Mouse (Mus musculus) midbrain, embryonic 14.5 days (tissue): ENCODE measurements around the gene Qrich2. TPM values are rescaled to one million over a fixed set of nuclear protein-coding genes. Genes with fewer than 3 reads are reported as not detected.
"Not testable (repeated sequence)": the region's sequence is repeated elsewhere in the genome, so short reads cannot be mapped to it uniquely, and the experiment has no call there.

Experiments
- ATAC-seq: fragments of 200-750 bp; cut with Nextera tagmentation; 2 replicates; pipeline ENCODE4 v1.8.0; 2017; ENCODE audit warnings: moderate number of reproducible peaks, moderate library complexity; ENCODE audit not compliant: low FRiP score, low TSS enrichment
- DNase-seq: peaks from one replicate; pipeline ENCODE4 v3.0.0-alpha.2; 2015
- H3K27ac ChIP-seq: fragments of 300-500 bp; sonication (generic); replicated peaks from 2 replicates; pipeline ENCODE4 v1.5.1; 2014; ENCODE audit warnings: mild to moderate bottlenecking, low read depth, low read length, moderate library complexity
- H3K27me3 ChIP-seq: fragments of 300-500 bp; sonication (generic); 2 replicates; pipeline ENCODE4 v1.6.1; 2014; ENCODE audit warnings: low read length, control low read depth, mixed read lengths; ENCODE audit not compliant: control insufficient read depth, insufficient read depth
- H3K36me3 ChIP-seq: fragments of 300-500 bp; sonication (generic); 2 replicates; pipeline ENCODE4 v1.6.1; 2014; ENCODE audit warnings: low read length, control low read depth; ENCODE audit not compliant: control insufficient read depth, insufficient read depth
- H3K4me1 ChIP-seq: fragments of 300-500 bp; sonication (generic); 2 replicates; pipeline ENCODE4 v1.6.1; 2014; ENCODE audit warnings: mild to moderate bottlenecking, antibody characterized with exemption, low read length, control low read depth; ENCODE audit not compliant: control insufficient read depth, insufficient read depth
- H3K4me2 ChIP-seq: fragments of 300-500 bp; sonication (generic); 2 replicates; pipeline ENCODE4 v1.6.1; 2014; ENCODE audit warnings: mild to moderate bottlenecking, low read length, moderate library complexity
- H3K4me3 ChIP-seq: fragments of 300-500 bp; sonication (generic); replicated peaks from 2 replicates; pipeline ENCODE4 v1.5.1; 2014; ENCODE audit warnings: low read depth, low read length
- H3K9ac ChIP-seq: fragments of 300-500 bp; sonication (generic); replicated peaks from 2 replicates; pipeline ENCODE4 v1.6.1; 2014; ENCODE audit warnings: mild to moderate bottlenecking, low read length, moderate library complexity
- H3K9me3 ChIP-seq: fragments of 300-500 bp; sonication (generic); 2 replicates; pipeline ENCODE4 v1.6.1; 2016; ENCODE audit warnings: low read length, control low read depth, mixed read lengths; ENCODE audit not compliant: control insufficient read depth
- WGBS: fragments of 180-500 bp; shearing (Covaris S2); extraction: QIAGEN DNeasy Blood & Tissue Kit; methylation state at CpG from one replicate; pipeline ENCODE4 v1.1.7; 2014; 5-methylcytosine and 5-hydroxymethylcytosine counted together
- polyA plus RNA-seq: library from polyadenylated mRNA; unstranded; fragments of >200 nt; fragmentation: Nextera tagmentation; extraction: Ambion mirVana; gene quantifications from 2 replicates; pipeline ENCODE4 v1.2.1, GENCODE M21; 2014

Gene Qrich2
- polyA plus RNA-seq, 1 experiment from 2014 or later: not detected

DNA sequence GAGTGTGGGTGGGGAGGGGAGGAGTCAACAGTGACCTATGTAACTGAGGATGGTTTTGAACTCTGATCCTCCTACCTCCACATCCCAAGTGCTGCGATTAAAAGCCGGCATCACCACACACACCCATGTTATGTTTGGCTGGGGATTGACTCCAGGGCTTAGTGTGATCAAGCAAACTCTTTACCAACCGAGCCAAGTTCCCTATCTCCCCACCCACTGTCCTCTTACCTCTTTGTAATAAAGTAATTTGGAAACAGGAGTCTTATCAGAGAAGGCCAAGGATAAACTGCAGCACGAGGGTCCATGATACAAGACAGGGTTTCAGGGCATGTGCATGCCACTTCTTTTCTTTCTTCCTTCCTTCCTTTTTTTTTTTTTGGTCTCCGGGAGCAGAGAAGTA lies 27.1 kb upstream of the Qrich2 start:
- Histone ChIP-seq H3K36me3 (no peaks in the 10 kb centered on the region), H3K4me3 (no peak overlapping the region), H3K4me1 (peaks cover 18% of the 10 kb centered on the region), H3K4me2 (no peak overlapping the region), H3K9ac (no peak overlapping the region), H3K27ac (no peak overlapping the region), H3K9me3 (no peaks in the 10 kb centered on the region), H3K27me3 (no peaks in the 10 kb centered on the region)
- WGBS: 92% methylated on average over 5 of the region's 5 CpGs
- no peak for DNase-seq
- ATAC-seq: no peak

DNA sequence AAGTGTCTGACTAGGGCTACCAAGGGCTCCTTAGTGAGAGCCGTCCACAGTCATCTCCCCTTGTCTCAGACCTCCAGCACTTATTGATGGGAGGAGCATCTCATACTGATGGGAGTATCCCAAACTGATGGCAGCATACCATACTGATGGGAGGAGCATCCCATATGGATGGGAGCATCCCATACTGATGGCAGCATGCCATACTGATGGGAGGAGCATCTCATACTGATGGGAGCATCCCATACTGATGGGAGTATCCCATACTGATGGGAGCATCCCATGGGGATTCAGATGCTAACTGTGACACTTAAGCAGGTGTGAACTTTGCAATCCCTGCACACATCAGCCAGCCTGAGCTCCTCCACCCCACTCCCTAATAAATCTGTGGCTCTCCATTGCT lies 26.5 kb upstream of the Qrich2 start:
- not testable (repeated sequence) for ATAC-seq, H3K9ac ChIP-seq, H3K27ac ChIP-seq, H3K9me3 ChIP-seq, DNase-seq, H3K27me3 ChIP-seq, H3K36me3 ChIP-seq, H3K4me3 ChIP-seq, H3K4me2 ChIP-seq
- H3K4me1 ChIP-seq: peaks cover 18% of the 10 kb centered on the region
- 83% methylated on average over 1 of the region's 1 CpGs for WGBS

DNA sequence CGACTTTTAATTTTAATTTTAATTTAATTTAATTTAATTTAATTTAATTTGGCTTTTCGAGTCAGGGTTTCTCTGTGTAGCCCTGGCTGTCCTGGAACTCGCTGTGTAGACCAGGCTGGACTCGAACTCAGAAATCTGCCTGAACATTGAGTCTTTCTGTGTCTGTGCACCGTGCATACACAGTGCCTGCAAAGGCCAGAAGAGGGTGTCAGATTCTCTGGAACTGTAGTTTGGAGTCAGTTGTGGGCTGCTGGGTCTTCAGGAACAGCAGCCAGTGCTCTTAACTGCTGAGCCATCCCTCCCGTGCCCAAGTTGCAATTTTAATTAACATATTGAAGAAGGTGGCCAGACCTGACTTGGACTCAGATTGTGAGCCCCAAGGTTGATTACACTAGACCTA lies 25.3 kb upstream of the Qrich2 start:
- Histone ChIP-seq H3K9me3 (no peaks in the 10 kb centered on the region), H3K9ac (no peak overlapping the region), H3K27ac (no peak overlapping the region), H3K36me3 (peaks cover 13% of the 10 kb centered on the region), H3K27me3 (no peaks in the 10 kb centered on the region), H3K4me2 (no peak overlapping the region; the same call in 1 of the 2 replicates), H3K4me1 (peaks cover 18% of the 10 kb centered on the region), H3K4me3 (no peak overlapping the region)
- DNase-seq (no peak), ATAC-seq (no peak)
- WGBS: 73% methylated on average over 6 of the region's 6 CpGs

DNA sequence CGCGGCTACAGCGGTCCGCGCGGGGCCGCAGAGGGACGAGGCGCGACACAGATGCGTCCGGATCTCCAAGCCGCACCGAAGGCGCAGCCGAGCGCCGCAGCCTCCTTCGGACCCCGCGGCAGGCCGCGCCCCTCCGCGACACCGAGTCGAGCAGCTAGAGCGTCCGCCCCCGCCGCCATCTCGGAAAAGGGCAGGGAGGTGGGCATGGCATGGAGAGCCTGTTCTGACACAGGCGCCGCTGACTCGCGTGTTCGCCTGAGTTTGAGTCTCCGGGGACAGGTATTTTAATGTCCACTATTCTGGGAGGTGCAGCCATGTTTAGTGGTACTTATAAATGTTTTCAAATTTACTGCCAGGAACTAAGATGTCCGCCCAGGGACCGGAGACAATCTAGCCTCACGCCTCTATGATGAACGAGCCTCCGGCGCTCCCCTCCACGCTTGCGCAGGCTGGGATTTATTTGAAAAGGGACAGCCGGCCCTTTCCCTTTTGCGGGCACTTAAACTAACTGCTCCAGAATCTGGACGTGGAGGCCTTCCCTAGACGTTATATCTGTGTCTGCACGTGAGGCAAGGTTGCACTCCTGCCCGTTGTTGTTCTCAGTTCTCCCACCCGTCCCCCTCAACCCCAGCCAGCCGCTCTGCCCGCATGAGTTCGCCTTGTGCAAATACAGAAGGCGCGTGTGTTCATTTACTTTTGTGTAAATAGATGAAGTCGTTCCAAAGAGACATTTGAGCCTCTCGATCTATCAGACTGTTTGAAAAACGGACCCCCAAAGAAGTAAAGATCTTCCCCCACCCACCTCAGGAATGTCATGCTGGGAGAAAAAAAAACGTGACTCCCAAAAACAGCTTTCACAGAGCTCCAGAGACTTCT lies 24.4 kb upstream of the Qrich2 start:
- Histone ChIP-seq H3K27ac (peak overlapping the region; percentile 91), H3K27me3 (no peaks in the 10 kb centered on the region), H3K4me1 (peaks cover 18% of the 10 kb centered on the region), H3K9ac (peak overlapping the region; percentile 94), H3K4me2 (peak overlapping the region; percentile 81), H3K9me3 (no peaks in the 10 kb centered on the region), H3K36me3 (peaks cover 22% of the 10 kb centered on the region), H3K4me3 (peak overlapping the region; percentile 97)
- ATAC-seq (peak; percentile 90), DNase-seq (peak; percentile 95)
- under 1% methylated on average over 62 of the region's 62 CpGs for WGBS

DNA sequence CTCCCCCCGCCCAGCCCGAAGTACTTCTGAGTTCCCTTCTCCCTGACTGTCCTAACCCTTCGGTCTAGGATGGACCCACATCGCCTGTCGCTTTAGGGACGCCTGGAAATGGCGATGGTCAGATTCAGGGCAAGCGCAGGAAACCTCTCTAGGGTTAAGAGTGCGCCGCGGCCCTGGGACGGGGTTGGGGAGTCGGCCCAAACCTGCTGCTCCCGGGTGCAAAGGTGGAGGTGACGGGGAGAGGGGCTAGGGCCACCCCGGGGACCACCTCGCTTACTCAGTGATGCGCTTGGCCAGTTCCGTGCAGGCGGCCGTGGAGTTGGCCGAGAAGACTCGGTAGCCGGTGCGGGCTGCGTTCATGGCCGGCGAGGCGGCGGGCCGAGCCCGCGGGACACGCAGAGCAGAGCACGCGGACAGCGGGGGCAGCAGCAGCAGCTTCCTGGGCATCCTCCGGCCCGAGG lies 23.8 kb upstream of the Qrich2 start:
- H3K4me2 ChIP-seq: peak overlapping the region; percentile 81
- no peaks in the 10 kb centered on the region for H3K9me3 ChIP-seq
- peak overlapping the region; percentile 91 for H3K27ac ChIP-seq
- WGBS: under 1% methylated on average over 39 of the region's 39 CpGs
- peaks cover 16% of the 10 kb centered on the region for H3K4me1 ChIP-seq
- peak; percentile 62 for ATAC-seq
- H3K36me3 ChIP-seq: peaks cover 28% of the 10 kb centered on the region
- no peak for DNase-seq
- H3K4me3 ChIP-seq: peak overlapping the region; percentile 97
- peak overlapping the region; percentile 94 for H3K9ac ChIP-seq
- no peaks in the 10 kb centered on the region for H3K27me3 ChIP-seq

DNA sequence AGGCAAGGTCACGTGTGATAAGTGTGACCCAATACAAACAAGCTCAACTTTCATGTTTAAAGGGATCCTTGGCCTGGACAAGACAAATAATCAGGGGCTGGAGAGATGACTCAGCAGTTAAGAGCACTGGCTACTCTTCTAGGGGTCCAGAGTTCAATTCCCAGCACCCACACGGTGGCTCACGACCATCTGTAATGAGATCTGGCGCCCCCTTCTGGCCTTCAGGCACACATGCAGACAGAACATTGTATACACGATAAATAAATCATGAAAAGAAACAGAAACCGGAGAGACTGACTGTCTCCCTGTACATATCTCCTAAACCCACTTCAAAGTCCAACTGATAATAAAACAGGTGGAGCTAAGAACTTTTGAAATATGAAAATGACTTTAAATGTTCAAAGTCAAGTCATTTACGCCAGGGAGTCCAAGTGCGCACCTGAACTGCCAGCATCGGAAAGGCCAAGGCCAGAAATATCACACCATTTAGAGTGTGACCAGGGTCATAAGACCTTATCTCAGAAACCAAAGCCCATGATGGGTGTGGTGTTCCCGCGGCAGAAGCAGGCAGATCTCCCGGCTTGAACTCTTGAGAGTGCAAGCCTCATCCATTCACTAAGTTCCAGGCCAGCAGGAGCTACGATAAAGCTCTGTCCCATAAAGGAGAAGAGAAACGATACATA lies 22.8 kb upstream of the Qrich2 start:
- ATAC-seq: no peak
- H3K36me3 ChIP-seq: peaks cover 38% of the 10 kb centered on the region
- H3K4me2 ChIP-seq: peak overlapping the region; percentile 81
- DNase-seq: peak; percentile 33
- no peak overlapping the region for H3K27ac ChIP-seq
- H3K4me3 ChIP-seq: peak overlapping the region; percentile 97
- 76% methylated on average over 14 of the region's 14 CpGs for WGBS
- no peaks in the 10 kb centered on the region for H3K9me3 ChIP-seq
- H3K9ac ChIP-seq: peak overlapping the region; percentile 94; the same call in 1 of the 2 replicates
- H3K27me3 ChIP-seq: no peaks in the 10 kb centered on the region
- peaks cover 10% of the 10 kb centered on the region for H3K4me1 ChIP-seq

DNA sequence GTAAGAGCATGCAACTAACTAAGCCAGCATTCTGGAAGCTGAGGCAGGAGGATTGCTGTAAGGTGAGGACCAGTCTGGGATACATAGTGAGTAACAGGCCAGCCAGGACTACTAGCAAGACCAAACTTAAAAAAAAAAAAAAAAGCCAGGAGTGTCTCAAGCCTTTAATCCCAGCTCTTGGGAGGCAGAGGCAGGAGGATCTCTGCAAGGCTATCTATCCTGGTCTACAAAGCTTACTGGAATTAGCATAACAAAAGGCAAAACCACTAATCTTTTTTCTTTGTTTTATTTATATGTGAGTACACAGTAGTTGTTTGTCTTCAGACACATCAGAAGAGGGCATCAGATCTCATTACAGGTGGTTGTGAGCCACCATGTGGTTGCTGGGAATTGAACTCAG lies 22.2 kb upstream of the Qrich2 start:
- H3K27ac ChIP-seq: no peak overlapping the region
- no peak overlapping the region for H3K4me2 ChIP-seq
- no peak for ATAC-seq

DNA sequence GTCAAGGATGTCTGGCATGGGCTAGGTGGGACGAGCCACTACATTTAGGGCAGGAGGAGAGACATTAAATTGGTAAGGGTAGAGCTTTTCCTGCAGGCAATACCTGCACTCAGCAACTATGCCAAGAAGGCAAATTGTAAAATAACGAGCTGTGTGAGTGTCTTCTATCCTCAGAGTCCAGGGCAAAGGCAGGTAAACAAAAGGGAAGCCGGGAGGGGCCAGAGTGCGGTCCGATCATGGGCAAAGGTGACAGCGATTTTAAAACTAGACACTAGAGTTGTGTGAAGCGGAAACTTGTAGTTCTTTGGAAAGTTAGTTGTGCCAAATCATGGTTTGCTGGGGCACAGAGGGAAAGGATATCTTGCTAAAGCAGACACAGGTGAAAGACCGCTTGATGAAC lies 18.2 kb upstream of the Qrich2 start:
- WGBS: 97% methylated on average over 8 of the region's 8 CpGs
- no peak overlapping the region for H3K4me3 ChIP-seq
- no peaks in the 10 kb centered on the region for H3K27me3 ChIP-seq
- DNase-seq: no peak
- H3K4me2 ChIP-seq: no peak overlapping the region
- no peaks in the 10 kb centered on the region for H3K9me3 ChIP-seq
- ATAC-seq: no peak
- no peak overlapping the region for H3K27ac ChIP-seq
- peaks cover 78% of the 10 kb centered on the region for H3K36me3 ChIP-seq
- no peak overlapping the region for H3K9ac ChIP-seq
- peaks cover 6% of the 10 kb centered on the region for H3K4me1 ChIP-seq

More for the DNA sequence above, 22.2 kb upstream of the Qrich2 start:
- Histone ChIP-seq H3K27me3 (no peaks in the 10 kb centered on the region), H3K4me1 (peaks cover 10% of the 10 kb centered on the region), H3K9ac (no peak overlapping the region), H3K4me3 (no peak overlapping the region), H3K9me3 (no peaks in the 10 kb centered on the region), H3K36me3 (peaks cover 44% of the 10 kb centered on the region)
- no peak for DNase-seq
